Mouse (Mus musculus) liver, embryonic 15.5 days (tissue): ENCODE results near the gene Folr2. TPM values are rescaled to one million over a fixed set of nuclear protein-coding genes. Genes with fewer than 3 reads are reported as not detected.

Source experiments
- ATAC-seq: fragments of 200-750 bp; cut with Nextera tagmentation; 2 replicates; pipeline ENCODE4 v1.8.0; 2017; ENCODE audit warnings: moderate number of reproducible peaks, mild to moderate bottlenecking, moderate library complexity; ENCODE audit not compliant: insufficient read depth
- H3K27ac ChIP-seq: fragments of 300-500 bp; sonication (generic); replicated peaks from 2 replicates; pipeline ENCODE4 v1.5.1; 2015; ENCODE audit warnings: mild to moderate bottlenecking, inconsistent platforms
- H3K27me3 ChIP-seq: fragments of 300-500 bp; sonication (generic); 2 replicates; pipeline ENCODE4 v1.6.1; 2015; ENCODE audit warnings: mild to moderate bottlenecking, inconsistent platforms
- H3K36me3 ChIP-seq: fragments of 300-500 bp; sonication (generic); replicated peaks from 2 replicates; pipeline ENCODE4 v1.6.1; 2015; ENCODE audit warnings: moderate library complexity, mild to moderate bottlenecking, inconsistent platforms
- H3K4me1 ChIP-seq: fragments of 300-500 bp; sonication (generic); replicated peaks from 2 replicates; pipeline ENCODE4 v1.6.1; 2015; ENCODE audit warnings: inconsistent platforms
- H3K4me2 ChIP-seq: fragments of 300-500 bp; sonication (generic); 2 replicates; pipeline ENCODE4 v1.6.1; 2015; ENCODE audit warnings: moderate library complexity, mild to moderate bottlenecking, inconsistent platforms
- H3K4me3 ChIP-seq: fragments of 300-500 bp; sonication (generic); replicated peaks from 2 replicates; pipeline ENCODE4 v1.5.1; 2015; ENCODE audit warnings: mild to moderate bottlenecking, inconsistent platforms
- H3K9ac ChIP-seq: fragments of 300-500 bp; sonication (generic); 2 replicates; pipeline ENCODE4 v1.6.1; 2015; ENCODE audit warnings: moderate library complexity, mild to moderate bottlenecking, inconsistent platforms
- H3K9me3 ChIP-seq: fragments of 300-500 bp; sonication (generic); replicated peaks from 2 replicates; pipeline ENCODE4 v1.6.1; 2016; ENCODE audit warnings: inconsistent platforms
- WGBS: fragments of 180-500 bp; shearing (Covaris S2); methylation state at CpG from one replicate; pipeline ENCODE4 v1.1.7; 2015; ENCODE audit warnings: mixed read lengths; ENCODE audit not compliant: insufficient replicate concordance; 5-methylcytosine and 5-hydroxymethylcytosine counted together
- polyA plus RNA-seq: library from polyadenylated mRNA; unstranded; fragments of >200 nt; fragmentation: Nextera tagmentation; extraction: Ambion mirVana; gene quantifications from 2 replicates; pipeline ENCODE4 v1.2.1, GENCODE M21; 2015

Folr2 gene
- polyA plus RNA-seq, 1 experiment from 2014 or later: 6.1 TPM

GRCm38 (mm10) chr7:101886274-101886673 is 29.3 kb upstream of the Folr2 start:
- Histone ChIP-seq H3K36me3 (no peaks in the 10 kb centered on the region), H3K4me1 (no peaks in the 10 kb centered on the region), H3K27ac (no peak overlapping the region), H3K27me3 (peaks cover 6% of the 10 kb centered on the region), H3K9ac (no peak overlapping the region), H3K9me3 (no peaks in the 10 kb centered on the region), H3K4me2 (no peak overlapping the region), H3K4me3 (no peak overlapping the region)
- no peak for ATAC-seq
- 76% methylated on average over 6 of the region's 6 CpGs for WGBS

- Histone ChIP-seq H3K4me3 (no peak overlapping the region), H3K9ac (no peak overlapping the region), H3K36me3 (no peaks in the 10 kb centered on the region), H3K9me3 (no peaks in the 10 kb centered on the region), H3K4me2 (no peak overlapping the region), H3K27ac (no peak overlapping the region), H3K4me1 (no peaks in the 10 kb centered on the region), H3K27me3 (peaks cover 6% of the 10 kb centered on the region)
- WGBS: 82% methylated on average over 4 of the region's 4 CpGs
- no peak for ATAC-seq
Observed at GRCm38 (mm10) chr7:101884160-101884559, 27.2 kb upstream of the Folr2 start.

- Histone ChIP-seq H3K4me3 (no peak overlapping the region), H3K36me3 (no peaks in the 10 kb centered on the region), H3K4me1 (no peaks in the 10 kb centered on the region), H3K27ac (no peak overlapping the region), H3K9ac (no peak overlapping the region), H3K9me3 (no peaks in the 10 kb centered on the region), H3K4me2 (no peak overlapping the region), H3K27me3 (no peaks in the 10 kb centered on the region)
- no peak for ATAC-seq
- 53% methylated on average over 9 of the region's 9 CpGs for WGBS
Observed at GRCm38 (mm10) chr7:101882413-101883154, 25.6 kb upstream of the Folr2 start.

- H3K9me3 ChIP-seq: no peaks in the 10 kb centered on the region
- no peak for ATAC-seq
- H3K4me3 ChIP-seq: no peak overlapping the region
- H3K27me3 ChIP-seq: no peaks in the 10 kb centered on the region
- no peaks in the 10 kb centered on the region for H3K36me3 ChIP-seq
- 50% methylated on average over 4 of the region's 4 CpGs for WGBS
- no peaks in the 10 kb centered on the region for H3K4me1 ChIP-seq
- no peak overlapping the region for H3K27ac ChIP-seq
- no peak overlapping the region for H3K4me2 ChIP-seq
- no peak overlapping the region for H3K9ac ChIP-seq
Observed at GRCm38 (mm10) chr7:101880855-101881254, 23.9 kb upstream of the Folr2 start.

GRCm38 (mm10) chr7:101875978-101876377 is 19.0 kb upstream of the Folr2 start:
- no peak for ATAC-seq
- Histone ChIP-seq H3K9me3 (no peaks in the 10 kb centered on the region), H3K4me2 (no peak overlapping the region), H3K4me3 (no peak overlapping the region), H3K27me3 (no peaks in the 10 kb centered on the region), H3K27ac (no peak overlapping the region), H3K36me3 (no peaks in the 10 kb centered on the region), H3K4me1 (peaks cover 5% of the 10 kb centered on the region), H3K9ac (no peak overlapping the region)
- WGBS: 59% methylated on average over 1 of the region's 1 CpGs

GRCm38 (mm10) chr7:101871296-101871695 is 14.3 kb upstream of the Folr2 start:
- H3K4me3 ChIP-seq: no peak overlapping the region
- H3K4me2 ChIP-seq: no peak overlapping the region
- no peaks in the 10 kb centered on the region for H3K36me3 ChIP-seq
- H3K4me1 ChIP-seq: peaks cover 6% of the 10 kb centered on the region
- ATAC-seq: no peak
- 61% methylated on average over 3 of the region's 3 CpGs for WGBS
- no peak overlapping the region for H3K27ac ChIP-seq
- no peak overlapping the region for H3K9ac ChIP-seq
- no peaks in the 10 kb centered on the region for H3K27me3 ChIP-seq
- H3K9me3 ChIP-seq: no peaks in the 10 kb centered on the region

- H3K9ac ChIP-seq: no peak within 1 kb of the TSS
- no peaks in the 10 kb centered on the region for H3K27me3 ChIP-seq
- peaks cover 6% of the 10 kb centered on the region for H3K4me1 ChIP-seq
- no peak within 1 kb of the TSS for H3K27ac ChIP-seq
- ATAC-seq: no peak
- H3K4me2 ChIP-seq: no peak within 1 kb of the TSS
- 60% methylated on average over 2 of the region's 2 CpGs for WGBS
- no peaks in the 10 kb centered on the region for H3K9me3 ChIP-seq
- H3K36me3 ChIP-seq: no peaks in the 10 kb centered on the region
- H3K4me3 ChIP-seq: no peak within 1 kb of the TSS
Observed at GRCm38 (mm10) chr7:101870629-101871028, 13.6 kb upstream of the Folr2 start, which contains the start of gene Folr1. Gene Folr1 (minus strand): TSS chr7:101870788.

GRCm38 (mm10) chr7:101869163-101869500 is 12.1 kb upstream of the Folr2 start:
- Histone ChIP-seq H3K4me2 (no peak overlapping the region), H3K36me3 (no peaks in the 10 kb centered on the region), H3K27me3 (no peaks in the 10 kb centered on the region), H3K9ac (no peak overlapping the region), H3K4me1 (peaks cover 6% of the 10 kb centered on the region), H3K9me3 (no peaks in the 10 kb centered on the region), H3K4me3 (no peak overlapping the region), H3K27ac (no peak overlapping the region)
- 64% methylated on average over 7 of the region's 7 CpGs for WGBS
- ATAC-seq: no peak

GRCm38 (mm10) chr7:101868241-101869162 is 11.5 kb upstream of the Folr2 start:
- H3K9me3 ChIP-seq: no peaks in the 10 kb centered on the region
- ATAC-seq: no peak
- WGBS: 63% methylated on average over 13 of the region's 13 CpGs
- peaks cover 6% of the 10 kb centered on the region for H3K4me1 ChIP-seq
- no peak overlapping the region for H3K27ac ChIP-seq
- H3K27me3 ChIP-seq: no peaks in the 10 kb centered on the region
- H3K36me3 ChIP-seq: no peaks in the 10 kb centered on the region
- H3K4me3 ChIP-seq: no peak overlapping the region
- H3K4me2 ChIP-seq: no peak overlapping the region
- H3K9ac ChIP-seq: no peak overlapping the region

- Histone ChIP-seq H3K4me1 (peaks cover 6% of the 10 kb centered on the region), H3K9me3 (no peaks in the 10 kb centered on the region), H3K27ac (no peak overlapping the region), H3K36me3 (no peaks in the 10 kb centered on the region), H3K4me3 (no peak overlapping the region), H3K27me3 (no peaks in the 10 kb centered on the region), H3K4me2 (no peak overlapping the region), H3K9ac (no peak overlapping the region)
- no peak for ATAC-seq
- WGBS: 86% methylated on average over 4 of the region's 4 CpGs
Observed at GRCm38 (mm10) chr7:101867482-101867881, 10.5 kb upstream of the Folr2 start.

GRCm38 (mm10) chr7:101866491-101867265 is 9.7 kb upstream of the Folr2 start:
- Histone ChIP-seq H3K36me3 (no peaks in the 10 kb centered on the region), H3K27ac (no peak overlapping the region), H3K4me2 (no peak overlapping the region), H3K9me3 (no peaks in the 10 kb centered on the region), H3K4me1 (peaks cover 6% of the 10 kb centered on the region), H3K4me3 (no peak overlapping the region), H3K27me3 (no peaks in the 10 kb centered on the region), H3K9ac (no peak overlapping the region)
- no peak for ATAC-seq
- WGBS: 63% methylated on average over 11 of the region's 11 CpGs
